Mouse (Mus musculus) splenic B cell, adult 2 months (primary cell): Measurements from ENCODE around the gene Tubgcp2.

Experiments used
- DNase-seq: peaks from one replicate; pipeline ENCODE4 v3.0.0-alpha.2; 2011; ENCODE audit warnings: low read depth, low spot score
- H3K27me3 ChIP-seq: 2 replicates; pipeline ENCODE4 v1.6.1; 2012; ENCODE audit warnings: mild to moderate bottlenecking, low read length, moderate library complexity, mixed read lengths; ENCODE audit not compliant: control insufficient read depth, poor library complexity, insufficient read depth, severe bottlenecking
- H3K36me3 ChIP-seq: 2 replicates; pipeline ENCODE4 v1.6.1; 2012; ENCODE audit warnings: mild to moderate bottlenecking, low read length, moderate library complexity, mixed read lengths; ENCODE audit not compliant: control insufficient read depth, poor library complexity, insufficient read depth, severe bottlenecking

The Tubgcp2 gene

DNA sequence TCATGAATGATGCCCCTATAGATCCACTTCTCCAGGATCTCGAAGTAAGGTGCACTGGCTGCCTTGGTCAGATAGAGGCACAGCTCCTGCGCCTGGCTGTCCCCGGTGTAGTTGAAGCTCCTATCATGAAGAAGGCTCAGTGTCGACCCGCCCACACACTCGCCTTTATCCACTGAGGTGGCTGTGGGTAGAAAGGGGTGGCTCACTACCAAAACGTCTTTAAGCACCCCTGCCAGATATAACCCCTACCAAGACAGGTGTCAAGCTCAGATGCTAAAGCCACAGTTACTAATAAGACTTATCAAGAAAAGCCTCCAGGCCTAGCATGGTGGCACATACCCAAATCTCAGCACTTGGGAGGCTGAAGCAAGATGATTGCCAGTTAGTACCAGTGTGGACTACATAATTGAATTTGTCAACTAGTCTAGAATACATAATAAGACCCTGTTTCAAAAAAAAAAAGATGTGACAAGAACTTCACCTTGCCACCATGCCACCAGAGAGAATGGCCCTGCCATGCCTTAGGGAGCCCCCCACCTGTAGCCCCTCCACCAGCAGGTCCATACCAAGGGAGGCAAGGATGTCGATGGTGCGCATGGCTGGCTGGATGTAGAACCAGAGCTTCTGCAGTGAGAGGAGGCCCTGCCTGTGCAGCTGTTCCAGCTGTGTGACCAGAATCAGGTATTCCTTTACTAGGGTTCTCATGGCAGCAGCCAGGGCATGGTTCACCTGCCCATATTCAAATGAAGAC, 29.4 kb downstream of the Tubgcp2 start:
- no peaks in the 10 kb centered on the region for H3K27me3 ChIP-seq
- DNase-seq: no peak
- peaks cover 4% of the 10 kb centered on the region for H3K36me3 ChIP-seq

GRCm38 (mm10) chr7:140004666-140005065, 31.8 kb downstream of the Tubgcp2 start:
- no peaks in the 10 kb centered on the region for H3K27me3 ChIP-seq
- no peak for DNase-seq
- peaks cover 6% of the 10 kb centered on the region for H3K36me3 ChIP-seq

GRCm38 (mm10) chr7:140001086-140001740, 35.3 kb downstream of the Tubgcp2 start:
- Histone ChIP-seq H3K36me3 (peaks cover 10% of the 10 kb centered on the region), H3K27me3 (no peaks in the 10 kb centered on the region)
- DNase-seq: no peak

- no peak for DNase-seq
- Histone ChIP-seq H3K27me3 (no peaks in the 10 kb centered on the region), H3K36me3 (peaks cover 7% of the 10 kb centered on the region)
These were observed 37.6 kb downstream of the Tubgcp2 start for GRCm38 (mm10) chr7:139998691-139999350.

DNA sequence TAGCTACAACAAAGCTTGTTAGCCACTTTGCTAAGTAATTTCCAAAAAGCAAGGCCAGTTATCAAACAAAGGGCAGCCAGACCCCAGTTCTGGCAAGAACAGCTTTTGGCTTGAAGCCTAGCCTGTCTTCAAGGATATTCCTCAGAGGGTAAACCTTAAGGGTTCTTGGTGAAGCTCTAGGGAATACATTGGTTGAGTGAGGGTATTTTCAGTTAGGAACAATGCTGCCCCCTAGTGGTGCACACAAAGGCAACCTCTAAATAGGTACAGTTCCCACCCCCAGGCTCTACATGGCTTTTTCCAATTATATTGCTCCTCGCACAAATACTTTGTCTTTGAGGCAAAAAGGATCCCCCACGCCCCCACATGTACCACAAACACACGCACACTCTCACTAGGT, 41.8 kb downstream of the Tubgcp2 start:
- Histone ChIP-seq H3K27me3 (no peaks in the 10 kb centered on the region), H3K36me3 (peaks cover 4% of the 10 kb centered on the region; the same call in 1 of the 2 replicates)
- DNase-seq: peak; percentile 84

- no peaks in the 10 kb centered on the region for H3K27me3 ChIP-seq
- DNase-seq: no peak
- 0 out of 2 replicates have a peak, but pooled peaks cover 3% of the 10 kb centered on the region for H3K36me3 ChIP-seq
These were observed 42.3 kb downstream of the Tubgcp2 start for GRCm38 (mm10) chr7:139994202-139994601.

DNA sequence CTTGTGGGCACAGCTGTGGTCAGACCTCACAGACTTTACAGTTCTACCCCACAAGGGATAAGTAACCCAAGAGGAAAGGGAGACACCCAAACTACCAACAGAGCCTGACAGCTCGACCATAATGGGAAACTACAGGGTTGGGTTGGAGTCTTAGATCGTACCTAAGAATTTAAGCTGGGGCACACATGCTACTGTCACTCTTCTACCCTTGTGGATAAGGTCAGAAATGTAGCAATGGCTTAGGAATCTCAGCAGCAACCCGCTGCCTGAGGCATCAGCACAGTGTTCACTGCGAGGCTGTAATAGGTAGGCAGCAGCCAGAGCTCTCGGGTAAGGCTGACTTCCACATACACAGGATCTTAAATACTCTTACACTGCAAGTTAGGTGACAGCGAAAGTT, 42.9 kb downstream of the Tubgcp2 start:
- H3K36me3 ChIP-seq: no peaks in the 10 kb centered on the region
- no peaks in the 10 kb centered on the region for H3K27me3 ChIP-seq
- DNase-seq: no peak

- no peaks in the 10 kb centered on the region for H3K36me3 ChIP-seq
- DNase-seq: peak; percentile 48
- H3K27me3 ChIP-seq: no peaks in the 10 kb centered on the region
These were observed 44.1 kb downstream of the Tubgcp2 start, which contains the start of gene Adam8 for GRCm38 (mm10) chr7:139992406-139992805. TSS of gene Adam8 (minus strand) at chr7:139992562.

DNA sequence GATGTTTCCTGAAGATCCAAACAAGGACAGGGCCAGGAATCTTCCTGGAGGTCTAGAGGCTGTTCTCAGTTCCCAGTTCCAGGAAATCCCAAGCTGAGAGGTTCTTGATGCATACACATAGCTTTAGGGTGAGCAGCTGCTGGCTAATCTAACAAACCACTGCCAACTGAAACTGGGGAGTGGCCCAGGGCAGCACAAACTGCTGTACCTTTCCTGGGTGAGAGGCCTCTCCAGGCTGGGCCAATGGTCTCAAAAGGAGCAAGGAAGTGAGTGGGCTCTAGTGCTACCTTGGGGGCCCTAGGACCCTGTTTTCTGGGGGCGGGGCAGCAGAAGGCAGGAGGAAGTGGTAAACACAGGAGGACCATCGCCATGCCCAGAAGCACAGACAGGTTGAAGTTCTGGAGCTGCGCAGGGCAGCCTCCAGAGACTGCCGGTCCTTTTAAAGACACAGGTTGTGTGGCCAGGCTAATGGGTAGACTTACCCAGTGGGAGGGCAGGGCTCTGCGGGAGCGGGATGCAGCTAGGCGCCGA, 45.5 kb downstream of the Tubgcp2 start:
- no peak for DNase-seq
- no peaks in the 10 kb centered on the region for H3K36me3 ChIP-seq
- no peaks in the 10 kb centered on the region for H3K27me3 ChIP-seq

DNA sequence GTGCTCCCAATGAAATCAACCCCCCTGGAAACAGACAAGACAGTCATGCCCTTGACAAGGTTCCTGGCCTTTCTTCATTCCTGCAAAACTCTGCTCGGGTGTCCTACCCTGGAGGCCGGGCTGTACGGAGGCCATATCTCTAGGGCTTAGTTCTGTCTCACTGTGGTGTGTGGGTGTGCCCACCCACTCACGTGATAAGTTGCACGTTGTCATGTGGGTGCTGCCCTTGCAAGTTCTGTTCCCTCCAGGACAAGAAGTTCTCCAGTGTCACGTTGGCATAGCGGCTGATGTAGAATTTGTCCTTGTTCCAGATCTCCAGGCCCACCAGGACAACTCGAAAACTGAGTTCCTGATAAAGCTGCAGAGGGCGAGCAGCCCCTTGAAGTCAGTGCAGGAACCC, 48.2 kb downstream of the Tubgcp2 start:
- Histone ChIP-seq H3K27me3 (no peaks in the 10 kb centered on the region), H3K36me3 (no peaks in the 10 kb centered on the region)
- no peak for DNase-seq

DNA sequence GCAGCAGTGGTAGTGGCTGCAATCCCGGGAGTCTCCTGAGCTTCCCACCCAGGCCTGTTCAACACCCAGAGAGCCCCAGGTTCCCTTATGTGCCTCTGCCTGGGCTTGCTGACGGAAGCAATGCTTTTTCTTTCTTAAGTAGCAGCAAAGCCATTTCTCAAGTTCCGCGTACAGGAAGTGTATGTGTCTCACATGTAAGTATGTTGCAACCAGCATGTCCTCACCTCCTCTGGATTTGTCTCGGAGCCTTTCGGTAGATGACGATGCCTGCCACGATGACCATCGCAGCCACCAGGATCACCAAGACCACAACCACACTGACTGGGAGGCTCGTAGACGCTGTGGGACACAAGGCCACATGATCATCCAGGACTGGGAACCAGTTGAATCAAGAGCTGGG, 52.0 kb downstream of the Tubgcp2 start:
- H3K36me3 ChIP-seq: no peaks in the 10 kb centered on the region
- DNase-seq: no peak
- H3K27me3 ChIP-seq: no peaks in the 10 kb centered on the region

DNA sequence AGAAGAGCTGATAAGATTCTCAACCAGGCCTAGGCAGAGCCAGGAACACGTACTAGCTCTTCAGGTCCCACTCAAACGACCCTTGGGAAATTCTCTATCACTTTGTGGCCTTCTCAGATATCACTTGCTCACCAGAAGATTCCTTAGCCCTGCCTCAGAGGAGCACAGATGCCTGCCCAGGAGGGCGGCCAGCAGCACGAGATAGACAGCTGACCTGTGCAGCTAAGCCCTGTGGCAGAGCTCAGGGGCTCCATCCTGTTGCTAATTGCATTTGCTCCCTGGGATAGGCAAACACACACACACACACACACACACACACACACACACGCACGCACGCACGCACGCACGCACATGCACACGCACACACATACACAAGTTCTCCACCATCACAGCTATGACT, 54.4 kb downstream of the Tubgcp2 start:
- no peaks in the 10 kb centered on the region for H3K27me3 ChIP-seq

DNA sequence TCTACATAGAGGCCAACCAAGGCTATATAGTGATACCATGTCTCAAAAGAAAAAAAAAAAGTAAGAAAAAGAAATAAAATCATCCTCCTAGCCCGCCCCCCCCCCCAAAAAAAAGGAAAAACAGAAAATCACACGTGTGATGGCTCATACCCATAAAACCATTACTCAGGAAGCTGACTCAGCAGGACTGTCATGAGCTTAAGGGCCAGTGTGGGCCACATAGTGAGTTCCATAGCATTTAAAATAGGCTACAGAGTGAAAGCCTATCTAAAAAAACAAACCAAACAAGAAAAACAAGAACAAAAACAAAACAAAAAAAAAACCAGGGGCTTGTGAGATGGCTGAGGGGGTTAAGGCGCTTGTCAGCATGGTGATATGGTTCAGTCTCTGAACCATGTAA, 55.7 kb downstream of the Tubgcp2 start:
- DNase-seq: no peak
- H3K36me3 ChIP-seq: no peaks in the 10 kb centered on the region
- no peaks in the 10 kb centered on the region for H3K27me3 ChIP-seq

More for the DNA sequence above, 54.4 kb downstream of the Tubgcp2 start:
- no peak for DNase-seq
- H3K36me3 ChIP-seq: no peaks in the 10 kb centered on the region

GRCm38 (mm10) chr7:139979011-139979719, 57.3 kb downstream of the Tubgcp2 start:
- no peaks in the 10 kb centered on the region for H3K36me3 ChIP-seq
- DNase-seq: no peak
- H3K27me3 ChIP-seq: no peaks in the 10 kb centered on the region
